Mouse (Mus musculus) monocyte, adult 5-6 weeks (primary cell): Measurements from ENCODE around the gene Pkd1l3. TPM values are rescaled to one million over a fixed set of nuclear protein-coding genes. Genes with fewer than 3 reads are reported as not detected.

Experiments used
- total RNA-seq: library from RNA; stranded (forward); fragments of 200-1000, 200-491, 200-594 nt; gene quantifications from 3 replicates; pipeline ENCODE4 v1.2.3, GENCODE M21; 2017

Gene Pkd1l3
- total RNA-seq, 1 experiment from 2014 or later = not detected

Other genes with a start within 250 kb of the Pkd1l3 start
- 0.38 to 1.2 TPM in 2 of 3 replicates, not detected in the other for gene Pmfbp1, start 120.5 kb upstream of the Pkd1l3 start, total RNA-seq
- gene Dhx38, start 48.7 kb upstream of the Pkd1l3 start, total RNA-seq = 89.8 to 95.4 TPM (median 90.7 TPM) in 3 replicates
- 8.9 to 10.1 TPM (median 9.8 TPM) in 3 replicates for gene Txnl4b, start 48.6 kb upstream of the Pkd1l3 start, total RNA-seq
- gene Hp, start 35.3 kb upstream of the Pkd1l3 start, total RNA-seq = 90.5 to 206 TPM (median 128 TPM) in 3 replicates
- gene Dhodh, start 5.8 kb upstream of the Pkd1l3 start, total RNA-seq = 6.1 to 12.4 TPM (median 11.2 TPM) in 3 replicates
- 139 to 149 TPM (median 144 TPM) in 3 replicates for gene Ist1, start 78.7 kb downstream of the Pkd1l3 start, total RNA-seq
- gene Zfp821, start 91.0 kb downstream of the Pkd1l3 start, total RNA-seq = 12.7 to 16.6 TPM (median 16.3 TPM) in 3 replicates
- gene Atxn1l, start 123.2 kb downstream of the Pkd1l3 start, total RNA-seq = 19.1 to 27.7 TPM (median 20.6 TPM) in 3 replicates
- 56.2 to 94.9 TPM (median 71.5 TPM) in 3 replicates for gene Ap1g1, start 164.0 kb downstream of the Pkd1l3 start, total RNA-seq